Mouse (Mus musculus) small intestine, adult 2 months (tissue): ENCODE measurements around the gene Acacb. TPM values are rescaled to one million over a fixed set of nuclear protein-coding genes. Genes with fewer than 3 reads are reported as not detected.

Experiments used
- H3K27ac ChIP-seq: fragments of 200-500 bp; 2 replicates; pipeline ENCODE4 v1.5.1; 2012; ENCODE audit warnings: low read depth, low read length, control low read depth, inconsistent platforms; ENCODE audit not compliant: insufficient read depth
- H3K27me3 ChIP-seq: fragments of 200-500 bp; 2 replicates; pipeline ENCODE4 v1.6.1; 2012; ENCODE audit warnings: mild to moderate bottlenecking, moderate library complexity, low read length, inconsistent platforms; ENCODE audit not compliant: control insufficient read depth, insufficient read depth
- H3K36me3 ChIP-seq: fragments of 200-500 bp; 2 replicates; pipeline ENCODE4 v1.6.1; 2012; ENCODE audit warnings: mild to moderate bottlenecking, low read length, control low read depth, inconsistent platforms; ENCODE audit not compliant: control insufficient read depth, insufficient read depth
- H3K4me1 ChIP-seq: fragments of 200-500 bp; 2 replicates; pipeline ENCODE4 v1.6.1; 2012; ENCODE audit warnings: low read length, inconsistent platforms, mixed read lengths; ENCODE audit not compliant: control insufficient read depth, insufficient read depth, insufficient read length
- H3K4me3 ChIP-seq: fragments of 200-500 bp; 2 replicates; pipeline ENCODE4 v1.5.1; 2012; ENCODE audit warnings: low read depth, mild to moderate bottlenecking, control low read depth, inconsistent platforms, low read length, moderate library complexity
- CTCF ChIP-seq: fragments of 200-500 bp; IDR thresholded peaks from 2 replicates; pipeline ENCODE4 v1.5.1; 2012; ENCODE audit warnings: low read depth, mild to moderate bottlenecking, control low read depth, inconsistent platforms, low read length, moderate library complexity, mixed read lengths; ENCODE audit not compliant: insufficient replicate concordance, insufficient read length; ENCODE audit errors: extremely low read depth
- POLR2A ChIP-seq: fragments of 200-500 bp; IDR thresholded peaks from 2 replicates; pipeline ENCODE4 v1.6.1; 2012; ENCODE audit warnings: low read depth, mild to moderate bottlenecking, control low read depth, inconsistent platforms, low read length, moderate library complexity
- WGBS: fragments of 180-500 bp; shearing (Covaris S2); methylation state at CpG from one replicate; pipeline ENCODE4 v1.1.7; 2018; 5-methylcytosine and 5-hydroxymethylcytosine counted together
- polyA plus RNA-seq: library from polyadenylated mRNA; depleted of rRNA; stranded (reverse); fragments of >200 nt; gene quantifications from 2 replicates; pipeline ENCODE4 v1.2.3, GENCODE M21; 2012

Gene Acacb
- polyA plus RNA-seq, 1 experiment: 3.1 TPM

GRCm38 (mm10) chr5:114154765-114155164 lies 8.4 kb downstream of the Acacb start:
- no peak for TF ChIP-seq POLR2A
- TF ChIP-seq CTCF: no peak
- H3K4me1 ChIP-seq: no peaks in the 10 kb centered on the region
- no peak overlapping the region for H3K27ac ChIP-seq
- no peaks in the 10 kb centered on the region for H3K36me3 ChIP-seq
- 57% methylated on average over 5 of the region's 5 CpGs for WGBS
- H3K4me3 ChIP-seq: no peak overlapping the region
- no peaks in the 10 kb centered on the region for H3K27me3 ChIP-seq

GRCm38 (mm10) chr5:114155168-114155933 lies 9.0 kb downstream of the Acacb start:
- Histone ChIP-seq H3K36me3 (no peaks in the 10 kb centered on the region), H3K4me1 (no peaks in the 10 kb centered on the region), H3K4me3 (no peak overlapping the region), H3K27me3 (no peaks in the 10 kb centered on the region), H3K27ac (no peak overlapping the region)
- 24% methylated on average over 9 of the region's 9 CpGs for WGBS
- TF ChIP-seq POLR2A: no peak
- no peak for TF ChIP-seq CTCF

GRCm38 (mm10) chr5:114157236-114157635 lies 10.9 kb downstream of the Acacb start:
- TF ChIP-seq POLR2A: no peak
- no peak for TF ChIP-seq CTCF
- H3K4me3 ChIP-seq: no peak overlapping the region
- 60% methylated on average over 7 of the region's 7 CpGs for WGBS
- no peaks in the 10 kb centered on the region for H3K27me3 ChIP-seq
- H3K27ac ChIP-seq: no peak overlapping the region
- no peaks in the 10 kb centered on the region for H3K4me1 ChIP-seq
- no peaks in the 10 kb centered on the region for H3K36me3 ChIP-seq

- Histone ChIP-seq H3K27ac (no peak overlapping the region), H3K4me3 (no peak overlapping the region), H3K27me3 (no peaks in the 10 kb centered on the region), H3K36me3 (no peaks in the 10 kb centered on the region), H3K4me1 (no peaks in the 10 kb centered on the region)
- WGBS: 73% methylated on average over 6 of the region's 6 CpGs
- TF ChIP-seq POLR2A: no peak
Measured at GRCm38 (mm10) chr5:114161424-114161823, 15.1 kb downstream of the Acacb start.

- no peaks in the 10 kb centered on the region for H3K4me1 ChIP-seq
- H3K36me3 ChIP-seq: no peaks in the 10 kb centered on the region
- no peak overlapping the region for H3K4me3 ChIP-seq
- TF ChIP-seq CTCF: no peak
- no peak for TF ChIP-seq POLR2A
- 44% methylated on average over 12 of the region's 12 CpGs for WGBS
- no peak overlapping the region for H3K27ac ChIP-seq
- no peaks in the 10 kb centered on the region for H3K27me3 ChIP-seq
Measured at GRCm38 (mm10) chr5:114162106-114162815, 15.9 kb downstream of the Acacb start.

GRCm38 (mm10) chr5:114163117-114163696 lies 16.9 kb downstream of the Acacb start:
- no peak overlapping the region for H3K27ac ChIP-seq
- H3K4me1 ChIP-seq: no peaks in the 10 kb centered on the region
- no peaks in the 10 kb centered on the region for H3K36me3 ChIP-seq
- H3K4me3 ChIP-seq: no peak overlapping the region
- 35% methylated on average over 6 of the region's 6 CpGs for WGBS
- no peaks in the 10 kb centered on the region for H3K27me3 ChIP-seq
- TF ChIP-seq CTCF (no peak), POLR2A (no peak)

- no peak overlapping the region for H3K4me3 ChIP-seq
- 74% methylated on average over 7 of the region's 7 CpGs for WGBS
- H3K4me1 ChIP-seq: 0 out of 2 replicates have a peak, but pooled peaks cover 3% of the 10 kb centered on the region
- no peaks in the 10 kb centered on the region for H3K36me3 ChIP-seq
- no peaks in the 10 kb centered on the region for H3K27me3 ChIP-seq
- no peak for TF ChIP-seq POLR2A
- TF ChIP-seq CTCF: no peak
- no peak overlapping the region for H3K27ac ChIP-seq
Measured at GRCm38 (mm10) chr5:114170345-114170744, 24.0 kb downstream of the Acacb start.
